Mouse (Mus musculus) c-Kit-positive CD71-positive TER-119-positive erythroid progenitor cells, embryonic 14.5 days (primary cell): ENCODE data around the gene Cntnap2.

Source experiments
- DNase-seq: peaks from one replicate; pipeline ENCODE4 v3.0.0-alpha.2; 2013; ENCODE audit warnings: low spot score

Cntnap2 gene

DNA sequence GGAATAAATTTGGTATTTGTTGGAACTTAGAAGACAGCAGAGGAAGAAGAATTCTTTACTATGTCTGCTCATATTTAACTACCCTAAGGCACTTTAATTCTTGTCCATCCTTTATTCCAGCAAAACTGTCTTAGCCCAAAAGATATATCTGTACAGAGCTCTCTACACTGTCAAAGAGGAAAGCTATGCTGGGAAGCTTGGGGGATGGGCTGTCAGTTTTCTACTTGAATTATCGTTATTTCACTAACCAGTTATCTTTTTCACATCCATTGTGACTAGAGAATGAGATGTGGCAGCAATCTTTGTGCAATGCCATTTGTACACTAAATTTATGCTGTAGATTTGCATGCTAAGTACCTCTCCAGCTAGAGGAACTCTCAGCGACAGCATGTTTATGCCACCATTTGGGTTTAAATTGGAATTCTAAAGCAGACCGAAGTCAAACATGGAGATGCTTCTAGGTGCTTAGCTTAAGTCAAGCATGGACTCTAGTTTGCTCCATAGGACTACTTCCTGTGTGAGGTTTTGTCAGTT is 268.9 kb downstream of the Cntnap2 start:
- DNase-seq = no peak

DNA sequence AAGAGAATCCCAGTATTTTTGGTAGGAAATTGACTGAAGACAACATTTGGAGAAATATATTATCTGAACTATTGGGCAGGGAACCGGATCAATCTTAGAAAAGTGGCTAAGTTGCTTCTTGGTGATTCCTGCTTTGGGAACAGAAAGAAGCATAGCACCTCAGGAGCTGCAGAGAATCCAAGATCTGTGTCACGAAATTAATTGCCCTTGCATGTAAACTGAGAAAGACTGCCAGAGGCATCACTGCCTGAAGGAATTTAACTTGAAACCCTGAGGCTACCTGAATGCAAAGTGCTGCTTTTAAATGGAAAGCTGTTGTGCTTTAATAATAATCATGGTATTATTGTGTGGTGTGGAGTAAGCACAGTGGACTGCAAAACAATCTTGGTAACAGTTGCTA is 286.2 kb downstream of the Cntnap2 start:
- DNase-seq = no peak

DNA sequence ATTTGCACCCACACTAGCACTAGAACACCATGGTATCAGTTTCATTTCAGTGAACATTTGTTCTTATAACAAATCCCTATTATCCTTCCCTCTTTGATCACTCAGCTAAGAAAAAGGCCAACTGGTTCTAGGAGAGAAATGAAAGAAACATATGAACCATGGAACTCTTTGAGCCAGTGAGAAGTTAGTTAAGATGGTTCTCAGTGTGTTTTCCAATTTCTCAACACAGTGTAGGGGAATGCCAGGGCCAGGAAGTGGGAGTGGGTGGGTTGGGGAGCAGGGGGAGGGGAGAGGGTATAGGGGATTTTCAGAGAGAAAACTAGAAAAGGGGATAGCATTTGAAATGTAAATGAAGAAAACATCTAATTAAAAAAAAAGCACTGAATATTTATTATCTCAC is 286.8 kb downstream of the Cntnap2 start:
- no peak for DNase-seq

DNA sequence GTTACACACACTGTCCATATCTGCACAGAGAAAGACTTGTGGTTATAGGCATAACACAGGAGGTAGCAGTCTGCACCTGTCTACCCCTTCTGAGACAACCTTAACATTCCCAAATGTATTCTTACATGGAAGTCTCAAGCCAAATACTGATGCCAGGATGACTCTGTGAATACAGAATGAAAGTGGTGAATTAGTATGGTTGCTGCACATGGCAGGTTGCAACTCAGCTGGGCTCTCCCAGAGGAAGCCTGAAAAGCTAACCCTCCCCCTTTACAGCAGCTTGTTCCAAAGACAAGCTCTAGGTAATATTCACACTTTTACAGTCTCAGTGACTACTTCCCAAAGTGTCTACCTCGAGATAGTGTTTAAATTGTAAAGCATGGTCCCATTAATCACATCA is 307.3 kb downstream of the Cntnap2 start:
- no peak for DNase-seq

DNA sequence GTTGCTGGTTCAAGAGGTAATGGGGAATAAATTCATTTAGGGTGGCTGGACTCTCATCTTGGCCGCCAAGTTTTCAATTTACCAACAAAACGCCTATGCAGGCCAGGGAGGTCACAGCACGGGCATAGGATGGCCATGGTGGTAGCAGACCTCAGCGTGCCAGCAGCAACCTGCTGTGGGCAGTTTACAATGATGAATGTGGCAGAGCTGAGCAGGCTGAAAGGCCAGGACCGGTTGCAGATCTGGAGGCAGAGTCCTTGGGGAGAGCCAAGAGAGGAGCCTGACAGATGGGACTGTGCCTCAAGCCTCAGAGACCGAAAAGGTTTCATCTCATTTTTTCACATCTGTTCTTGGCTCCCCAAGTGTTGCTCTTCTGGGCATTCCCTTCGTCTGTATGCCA is 322.0 kb downstream of the Cntnap2 start:
- no peak for DNase-seq

DNA sequence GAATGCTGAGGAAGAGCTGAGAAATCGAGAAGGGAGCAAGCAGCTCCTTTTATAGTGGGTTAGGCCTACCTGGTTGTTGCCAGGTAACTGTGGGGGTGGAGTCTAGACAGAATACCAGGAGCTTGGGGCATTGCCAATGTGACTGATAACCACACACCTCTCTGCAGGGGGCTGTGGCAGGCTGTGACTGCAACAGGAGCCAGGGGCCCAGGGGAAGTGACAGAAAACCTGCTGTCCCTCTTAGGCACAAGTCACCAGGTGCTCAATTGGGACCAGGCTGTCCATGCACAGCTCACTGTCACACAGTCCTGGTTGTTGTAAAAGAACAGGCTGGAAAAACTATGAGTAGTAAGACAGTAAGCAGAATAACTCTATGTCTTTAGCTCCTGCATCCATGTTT is 329.9 kb downstream of the Cntnap2 start:
- no peak for DNase-seq

DNA sequence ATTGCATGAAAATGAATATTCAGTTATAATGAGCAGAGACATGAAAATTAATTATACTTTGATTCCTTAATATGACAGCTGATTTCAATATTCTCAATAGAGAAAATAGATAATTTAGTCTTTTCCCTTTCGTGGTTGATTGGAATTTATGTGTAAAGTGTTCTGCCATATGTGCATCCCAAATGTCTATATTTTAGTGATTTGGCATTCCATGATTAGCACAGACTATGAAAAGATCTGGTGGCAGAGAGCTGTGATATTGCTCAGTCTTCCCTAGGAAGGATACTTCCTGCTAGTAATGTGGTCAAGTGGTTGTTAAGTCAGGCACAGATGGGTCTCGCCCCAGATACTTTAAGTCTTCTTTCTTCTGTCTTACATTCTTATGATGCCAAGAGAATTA is 354.5 kb downstream of the Cntnap2 start:
- no peak for DNase-seq

DNA sequence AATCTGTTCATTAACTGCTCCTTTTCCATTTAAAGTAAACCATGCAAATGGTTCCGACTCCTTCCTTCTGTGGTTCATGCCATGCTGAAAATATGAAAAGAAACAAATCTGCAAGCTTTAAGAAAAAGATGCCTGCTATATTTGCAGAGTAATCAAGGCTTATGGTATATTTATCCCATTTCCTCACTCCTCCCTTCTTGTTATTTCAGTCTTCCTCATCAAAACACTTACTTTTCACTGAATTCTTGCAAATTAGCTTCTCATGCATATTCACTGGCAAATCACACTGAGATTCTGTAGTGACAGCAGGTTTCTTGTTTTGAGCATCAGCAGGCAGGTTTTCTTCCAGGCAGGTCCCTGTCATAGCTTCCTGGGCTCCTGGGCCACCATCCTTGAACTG is 396.3 kb downstream of the Cntnap2 start:
- DNase-seq = no peak

DNA sequence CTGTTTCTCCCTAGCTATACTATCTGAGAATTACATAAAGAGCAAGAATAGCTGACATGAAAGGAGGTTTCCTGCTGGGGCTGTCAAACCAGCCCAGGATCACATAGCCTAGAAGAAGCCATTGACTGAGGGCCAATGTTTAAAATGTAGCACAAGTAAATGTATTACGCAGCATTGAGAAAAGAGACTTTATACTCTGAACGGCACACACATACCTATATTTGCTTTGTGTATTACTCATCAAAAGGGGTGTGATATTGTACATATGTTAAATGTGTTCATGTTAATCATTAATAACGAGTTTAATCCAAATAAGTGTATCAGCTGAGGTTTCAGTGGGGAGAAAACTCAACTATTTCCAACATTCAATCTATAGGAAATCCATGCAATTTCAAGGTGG is 459.1 kb downstream of the Cntnap2 start:
- DNase-seq = no peak

DNA sequence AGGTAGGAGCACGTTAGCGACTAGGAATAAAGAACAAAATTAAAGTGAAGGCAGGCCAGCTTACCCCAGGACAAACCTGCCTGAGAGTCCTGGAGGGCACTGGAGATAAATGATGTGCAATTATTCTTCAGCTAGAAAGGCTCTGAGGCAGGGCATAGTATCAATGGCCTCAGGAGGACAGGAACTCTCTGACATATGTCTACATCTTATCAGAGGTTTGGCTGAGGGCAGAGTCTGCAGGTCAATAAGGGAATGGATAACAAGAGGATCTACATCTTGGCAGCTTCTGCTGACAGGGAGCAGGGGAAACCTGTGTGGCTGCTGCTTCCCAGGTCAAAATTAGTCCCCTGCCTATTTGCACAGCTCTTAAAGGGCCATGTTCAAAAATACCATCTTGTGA is 477.8 kb downstream of the Cntnap2 start:
- no peak for DNase-seq

DNA sequence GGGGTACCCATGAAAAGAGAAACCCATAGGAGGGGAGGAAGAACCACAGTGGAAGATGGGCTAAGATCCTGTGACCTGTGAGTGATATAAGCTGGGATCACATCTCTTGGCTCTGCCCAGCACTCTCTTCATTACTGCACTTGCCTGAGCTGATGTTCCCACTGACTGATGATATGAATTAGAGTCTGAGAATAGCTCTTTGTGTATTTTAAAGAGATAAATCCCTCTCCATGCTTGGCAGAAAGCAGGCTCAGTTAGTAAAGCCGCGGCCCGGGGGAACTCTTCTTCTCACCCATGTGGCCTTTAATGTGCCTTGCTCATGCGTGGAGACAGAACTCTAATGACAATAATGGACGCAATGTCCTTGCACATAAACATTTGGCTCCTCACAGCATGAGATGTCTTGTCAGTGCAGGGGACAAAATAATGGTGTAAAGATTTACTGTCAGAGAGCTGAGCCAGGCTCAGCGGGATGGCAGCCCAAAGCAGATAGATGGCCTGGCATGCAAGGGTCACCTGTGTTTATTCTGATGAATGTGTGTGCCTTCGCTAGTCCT is 485.2 kb downstream of the Cntnap2 start:
- DNase-seq = no peak

DNA sequence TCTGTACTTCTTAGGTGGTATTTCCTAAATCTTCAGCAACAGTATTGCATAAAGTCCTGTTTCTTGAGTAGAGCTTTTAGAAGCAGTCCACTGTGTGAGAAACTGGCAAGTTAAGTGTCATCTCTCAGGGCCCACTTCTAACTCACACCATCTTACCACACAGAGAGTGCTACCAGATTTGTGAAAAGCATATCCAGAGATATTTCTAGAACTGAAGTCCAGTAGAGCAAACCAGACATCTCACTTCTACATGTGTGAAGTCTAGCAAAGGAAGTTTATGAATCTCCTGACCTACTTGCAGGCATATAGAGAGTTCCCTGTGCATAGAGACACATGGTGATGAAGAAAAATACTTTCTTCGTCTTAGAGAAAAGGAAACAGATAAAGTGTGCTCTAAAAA is 500.6 kb downstream of the Cntnap2 start:
- DNase-seq = no peak

DNA sequence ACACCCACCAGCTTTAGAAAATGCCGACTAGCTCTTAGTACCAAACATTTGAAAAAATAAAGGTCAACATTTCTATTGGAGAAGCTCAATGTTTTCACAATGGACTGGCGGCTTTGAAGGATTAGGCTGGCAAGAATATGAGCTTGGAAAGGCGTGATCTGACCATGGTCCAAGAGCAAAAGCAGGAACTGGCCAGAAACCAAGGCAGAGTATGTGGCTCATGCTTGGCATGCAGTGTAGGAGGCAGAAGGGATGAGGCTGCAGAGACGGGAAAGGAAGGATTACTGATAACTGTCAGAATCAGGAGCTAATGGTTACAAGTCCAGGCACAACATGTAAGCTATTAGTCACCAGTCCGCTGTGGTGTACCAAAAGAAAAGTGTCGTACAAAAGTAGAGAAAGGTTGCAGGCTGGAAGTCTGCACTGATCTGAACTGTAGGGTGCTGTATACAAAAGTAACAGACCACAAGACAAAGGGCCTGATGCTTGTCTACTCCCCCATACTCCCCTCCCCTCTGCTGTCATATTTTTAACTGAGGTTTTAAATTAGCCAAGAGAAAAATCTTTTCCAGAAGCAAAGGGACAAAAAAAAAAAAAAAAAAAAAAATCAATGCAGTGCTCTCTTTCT is 525.4 kb downstream of the Cntnap2 start:
- no peak for DNase-seq

DNA sequence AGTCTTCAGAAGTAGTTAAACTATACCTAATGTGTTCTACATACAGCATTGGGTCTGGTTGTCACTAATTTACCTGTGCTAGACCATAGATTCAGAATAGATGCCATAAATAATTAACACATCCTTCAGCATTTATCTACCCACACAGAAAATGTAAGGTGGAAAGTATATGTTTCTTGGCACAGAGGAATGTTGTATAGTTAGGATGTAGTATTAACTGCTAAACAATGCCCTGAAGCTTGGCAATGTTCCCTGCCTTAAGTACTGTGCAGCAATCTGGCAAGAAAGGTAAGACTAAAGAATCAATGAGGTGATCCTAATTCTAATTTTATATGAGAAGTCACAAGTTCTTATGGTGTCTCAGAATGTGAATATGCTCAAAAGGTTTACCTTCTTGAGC is 529.9 kb downstream of the Cntnap2 start:
- no peak for DNase-seq

DNA sequence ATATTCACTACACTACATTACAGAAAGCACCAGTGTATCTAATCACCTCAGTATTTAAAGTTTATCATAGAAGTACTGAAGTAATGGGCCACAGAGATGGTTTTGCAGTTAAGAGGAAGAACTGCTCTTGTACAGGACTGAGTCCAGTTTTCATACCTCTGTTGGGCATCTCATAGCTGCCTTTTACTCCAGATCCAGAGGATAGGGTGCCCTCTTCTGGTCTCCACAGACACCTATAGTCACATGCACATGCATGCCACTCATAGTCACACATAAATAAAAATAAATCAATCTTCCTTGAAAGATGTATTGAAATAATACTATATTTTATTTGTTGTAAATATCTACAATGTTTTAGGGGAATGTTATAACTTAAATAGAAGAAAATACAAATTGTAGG is 587.9 kb downstream of the Cntnap2 start:
- no peak for DNase-seq

DNA sequence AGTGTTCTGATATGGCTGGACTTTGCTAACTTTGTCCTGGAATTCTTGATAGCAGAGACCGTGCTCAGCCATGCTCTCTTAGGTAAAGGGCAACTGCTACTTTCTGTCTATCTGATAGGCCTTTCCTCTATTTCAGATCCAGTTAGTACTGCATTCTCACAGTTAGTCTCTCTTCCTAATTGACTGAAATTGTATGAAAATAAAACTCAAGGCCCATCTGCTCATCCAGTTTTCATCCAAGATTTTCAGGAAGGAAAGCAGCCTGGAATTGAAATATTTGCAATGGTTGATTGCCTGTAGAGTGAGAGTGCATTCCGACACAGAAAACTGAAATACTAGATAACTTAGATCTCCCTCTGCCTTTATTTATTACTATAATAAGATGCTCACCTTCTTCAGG is 589.3 kb downstream of the Cntnap2 start:
- DNase-seq = no peak

DNA sequence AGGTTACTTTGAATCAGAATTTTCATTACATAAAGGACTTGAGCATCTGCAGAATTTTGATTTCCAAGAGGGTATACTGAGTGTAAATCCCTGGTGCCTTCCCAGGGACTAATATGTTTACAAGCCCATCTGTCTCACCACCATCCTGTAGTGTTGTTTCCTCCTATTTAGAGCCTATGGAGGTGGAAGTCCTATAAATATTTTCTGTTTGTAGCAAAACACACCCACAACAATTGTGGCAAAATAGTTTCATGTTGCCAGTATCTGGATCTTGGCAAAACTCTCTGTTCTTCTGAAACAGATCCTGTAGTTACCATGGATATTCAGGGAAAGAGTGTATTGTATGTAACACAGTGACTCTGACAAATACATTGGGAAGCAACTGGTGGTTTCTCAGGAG is 641.1 kb downstream of the Cntnap2 start:
- no peak for DNase-seq

DNA sequence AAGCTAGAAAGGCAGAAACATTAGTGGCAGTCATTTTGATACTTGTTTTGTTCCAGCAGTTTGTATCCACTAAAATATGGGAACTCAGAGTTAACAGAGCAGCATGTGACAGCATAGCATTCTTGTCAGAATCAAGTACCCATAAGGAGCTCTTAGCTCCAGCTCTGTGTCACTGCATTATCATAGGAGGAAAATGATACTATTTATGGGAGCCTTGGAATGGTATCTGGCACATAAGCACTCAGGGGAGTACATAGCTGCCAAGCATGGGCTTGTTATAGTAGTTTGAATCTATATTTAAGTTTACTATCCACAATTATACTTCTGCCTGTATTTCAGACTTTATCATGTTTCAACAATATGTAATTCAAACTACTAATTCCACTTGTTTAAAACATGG is 732.5 kb downstream of the Cntnap2 start:
- DNase-seq = no peak

DNA sequence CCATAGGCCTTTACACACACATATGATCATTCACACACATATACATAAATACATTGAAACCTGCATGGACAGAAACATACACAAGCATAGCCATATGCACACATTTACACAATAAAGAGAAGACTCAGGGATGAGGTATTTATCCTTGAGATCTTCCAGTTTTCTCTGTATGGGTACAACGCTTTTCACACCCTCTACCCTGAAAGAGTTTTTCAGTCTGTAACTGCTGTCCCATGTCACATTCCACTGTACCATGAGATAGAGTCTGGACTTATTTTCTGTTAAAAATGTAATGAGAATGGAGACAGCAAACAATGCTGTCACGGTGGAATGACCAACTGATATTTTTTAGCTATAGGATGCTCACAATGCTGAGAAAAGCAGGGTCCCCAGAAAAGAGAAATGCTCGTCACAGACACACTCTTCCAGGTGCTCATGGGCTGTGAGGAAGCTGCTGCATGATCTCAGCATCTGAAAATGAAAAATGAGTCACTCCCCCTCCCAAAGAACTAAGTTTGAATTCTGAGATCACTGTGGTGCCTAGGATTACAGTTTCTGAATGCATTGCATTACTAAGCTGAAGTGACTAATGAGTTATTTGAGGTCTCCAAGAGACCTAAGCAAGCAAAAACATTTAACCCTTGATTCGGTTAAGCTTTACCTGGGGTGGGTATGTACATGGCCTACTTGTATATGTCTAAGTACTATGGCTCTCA is 782.6 kb downstream of the Cntnap2 start:
- no peak for DNase-seq

DNA sequence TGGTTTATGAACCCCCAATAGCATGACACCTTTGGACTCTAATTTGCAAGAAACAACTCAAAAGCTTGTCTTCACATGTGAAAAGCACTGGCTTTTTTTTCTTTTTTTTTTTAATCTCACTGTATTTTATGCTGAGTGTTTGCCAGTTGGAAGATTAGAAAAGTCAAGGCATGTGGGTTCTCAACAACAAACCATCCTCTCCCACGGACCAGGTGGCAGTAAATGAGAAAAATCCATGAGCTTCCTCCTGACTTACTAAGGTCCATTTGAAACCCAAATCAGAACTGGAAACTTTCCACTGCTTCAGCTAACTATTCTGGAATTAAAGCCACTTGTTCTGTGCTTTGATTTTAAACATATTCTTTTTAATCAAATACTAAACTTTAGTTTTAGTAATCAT is 784.6 kb downstream of the Cntnap2 start:
- DNase-seq = no peak

DNA sequence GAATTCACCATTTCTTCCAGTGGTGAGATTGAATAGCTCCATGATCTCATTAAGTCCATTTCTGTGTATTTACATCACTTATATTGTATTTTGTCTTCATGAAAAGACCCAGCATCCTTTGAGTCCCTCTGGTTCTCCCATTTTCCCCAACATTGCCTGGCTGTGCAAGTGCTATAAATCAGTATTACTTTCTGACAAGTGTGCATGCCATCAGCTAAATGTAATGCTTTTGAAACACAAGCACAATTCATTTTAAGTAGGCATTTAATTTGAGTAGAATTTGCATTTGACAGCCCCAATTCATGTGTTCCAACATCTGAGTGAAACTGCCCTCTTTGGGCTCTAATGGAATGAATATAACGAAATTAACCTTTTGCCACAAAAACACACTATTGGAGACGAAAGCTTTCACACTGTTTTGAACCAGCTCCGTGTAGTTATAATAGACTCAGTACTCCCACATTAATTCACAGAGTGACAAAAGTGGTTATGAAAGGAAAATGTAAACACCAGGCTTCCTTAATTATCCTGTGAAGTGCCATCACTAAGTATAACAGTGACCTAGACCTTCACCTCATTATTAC is 812.3 kb downstream of the Cntnap2 start:
- DNase-seq = no peak

DNA sequence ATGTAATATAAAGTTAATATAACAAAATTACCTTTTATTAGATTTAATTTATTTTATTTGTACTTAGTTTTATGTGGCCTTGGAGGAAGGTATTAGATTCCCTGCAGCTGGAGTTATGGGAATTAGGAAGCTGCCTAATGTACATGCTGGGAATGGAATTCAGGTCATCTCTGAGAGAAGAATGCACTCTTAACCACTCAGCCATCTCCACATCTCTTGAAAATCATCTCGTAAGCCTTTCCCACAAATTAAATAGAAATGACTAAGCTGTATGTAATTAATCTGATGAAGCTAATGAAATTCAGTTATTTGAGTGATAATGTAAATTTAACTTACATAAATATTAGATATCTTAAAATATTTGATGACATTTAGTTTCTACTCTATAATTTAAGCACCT is 826.3 kb downstream of the Cntnap2 start:
- DNase-seq = no peak

DNA sequence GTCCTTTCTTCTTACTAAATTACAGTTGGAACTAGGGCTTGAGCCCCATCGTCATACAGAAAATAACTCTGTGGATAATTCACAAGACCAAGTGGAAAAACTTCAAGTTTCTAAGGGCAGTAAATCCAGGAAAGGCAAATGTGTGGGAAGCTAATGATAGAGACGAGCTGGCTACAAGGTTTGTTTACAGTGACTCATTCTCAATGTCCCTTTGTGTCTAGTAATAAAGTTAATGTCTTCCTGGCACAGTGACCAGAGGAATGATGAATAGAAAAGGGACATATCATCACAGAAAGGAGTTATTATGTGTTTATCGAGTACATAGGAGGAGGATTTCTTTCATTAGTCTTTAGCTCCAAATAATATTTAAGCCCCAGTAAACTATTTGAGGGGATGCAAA is 828.7 kb downstream of the Cntnap2 start:
- no peak for DNase-seq
